Mouse (Mus musculus) myocyte (in vitro differentiated cells): ENCODE measurements around the gene Mipep.

ENCODE experiments used
- CEBPB ChIP-seq: IDR thresholded peaks from 2 replicates; pipeline ENCODE4 v1.6.1; 2011; ENCODE audit warnings: mild to moderate bottlenecking, moderate library complexity; ENCODE audit not compliant: poor library complexity, insufficient read depth, severe bottlenecking
- E2F4 ChIP-seq: IDR thresholded peaks from one replicate; pipeline ENCODE4 v1.6.1; 2011; ENCODE audit warnings: mild to moderate bottlenecking, control low read depth, moderate library complexity; ENCODE audit not compliant: insufficient read depth
- MAX ChIP-seq: IDR thresholded peaks from one replicate; pipeline ENCODE4 v1.6.1; 2011; ENCODE audit warnings: low read depth, mild to moderate bottlenecking, control low read depth
- POLR2A ChIP-seq: IDR thresholded peaks from one replicate; pipeline ENCODE4 v1.6.1; 2011; ENCODE audit warnings: low read depth, mild to moderate bottlenecking, control low read depth, moderate library complexity; ENCODE audit not compliant: insufficient read length
- POLR2AphosphoS2 ChIP-seq: IDR thresholded peaks from one replicate; pipeline ENCODE4 v1.6.1; 2011; ENCODE audit warnings: low read depth, control low read depth; ENCODE audit not compliant: insufficient read length
- SRF ChIP-seq: IDR thresholded peaks from one replicate; pipeline ENCODE4 v1.6.1; 2011; ENCODE audit warnings: low read depth; ENCODE audit not compliant: control insufficient read depth, insufficient read length
- TCF12 ChIP-seq: IDR thresholded peaks from one replicate; pipeline ENCODE4 v1.6.1; 2011; ENCODE audit warnings: mild to moderate bottlenecking, control low read depth; ENCODE audit not compliant: poor library complexity, insufficient read depth, severe bottlenecking
- TCF3 ChIP-seq: IDR thresholded peaks from one replicate; pipeline ENCODE4 v1.6.1; 2011; ENCODE audit warnings: low read depth, control low read depth; ENCODE audit not compliant: insufficient read length
- USF1 ChIP-seq: IDR thresholded peaks from one replicate; pipeline ENCODE4 v1.6.1; 2011; ENCODE audit warnings: low read depth, mild to moderate bottlenecking, control low read depth, moderate library complexity

- no peak for TF ChIP-seq MAX
- no peak for TF ChIP-seq E2F4
- peak; percentile 78 for TF ChIP-seq POLR2A
- TF ChIP-seq USF1: no peak
- no peak for TF ChIP-seq SRF
- no peak for TF ChIP-seq TCF12
- TF ChIP-seq TCF3: no peak
- peak; percentile 68 for TF ChIP-seq POLR2AphosphoS2
- TF ChIP-seq CEBPB: no peak
Measured at GRCm38 (mm10) chr14:60784427-60785315, at the start of gene Mipep.
